Mouse (Mus musculus) embryo, embryonic 10.5 days (tissue): ENCODE data around the gene Evi5.

Experiments used
- DNase-seq: peaks from one replicate; pipeline ENCODE4 v3.0.0-alpha.2; 2015; ENCODE audit warnings: low spot score

Gene Evi5

DNA sequence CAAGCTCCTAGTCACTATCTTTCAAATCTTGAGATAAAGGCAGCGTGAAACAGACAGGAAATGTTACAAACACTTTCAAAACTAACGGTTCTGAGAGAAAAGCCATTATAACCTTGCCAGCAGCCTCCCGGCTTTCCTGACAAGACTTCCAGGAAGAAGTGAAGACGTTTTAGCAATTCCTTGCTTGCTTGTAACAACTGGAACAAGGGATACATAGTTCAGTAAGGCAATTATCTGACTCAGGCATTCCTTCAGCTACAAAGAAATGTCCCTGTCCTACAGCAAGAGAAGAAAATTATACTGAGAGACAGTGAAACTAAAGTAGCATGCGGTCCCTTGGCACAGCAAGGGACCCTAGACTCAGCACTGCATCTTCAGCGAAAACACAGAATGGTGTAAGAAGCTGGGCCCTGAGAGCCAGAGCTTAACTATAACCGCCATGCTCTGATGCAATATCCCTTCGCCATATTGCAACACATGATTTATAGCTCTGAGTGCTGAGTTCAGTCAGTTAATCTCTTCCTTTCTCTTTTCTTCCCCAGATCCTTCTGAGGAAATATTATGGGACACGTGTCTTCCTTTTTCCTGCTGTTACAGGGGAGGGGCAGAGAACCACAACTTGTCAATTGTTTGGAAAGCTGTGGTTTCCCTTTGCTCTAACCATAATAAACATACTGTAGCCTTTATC is 125.5 kb downstream of the Evi5 start:
- DNase-seq = no peak

DNA sequence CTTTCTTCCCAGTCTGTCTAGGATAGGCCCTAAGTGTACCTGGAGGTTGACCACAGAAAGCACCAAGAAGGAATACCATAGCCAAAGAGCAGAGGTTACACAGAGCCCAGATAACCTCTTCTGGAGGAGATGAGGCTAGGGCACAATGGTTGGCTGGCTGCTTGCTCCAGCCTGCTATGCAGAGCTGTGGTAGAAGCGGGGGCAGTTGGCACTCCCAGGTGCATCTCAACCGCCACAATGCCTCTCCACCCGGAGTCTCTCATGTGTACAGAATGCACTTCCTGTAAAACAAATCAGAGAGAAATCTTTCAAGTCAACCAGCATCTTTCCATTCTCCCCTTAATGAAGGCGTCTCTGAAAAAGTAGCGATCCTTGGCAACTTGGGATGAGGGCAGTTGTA is 135.9 kb downstream of the Evi5 start:
- no peak for DNase-seq

DNA sequence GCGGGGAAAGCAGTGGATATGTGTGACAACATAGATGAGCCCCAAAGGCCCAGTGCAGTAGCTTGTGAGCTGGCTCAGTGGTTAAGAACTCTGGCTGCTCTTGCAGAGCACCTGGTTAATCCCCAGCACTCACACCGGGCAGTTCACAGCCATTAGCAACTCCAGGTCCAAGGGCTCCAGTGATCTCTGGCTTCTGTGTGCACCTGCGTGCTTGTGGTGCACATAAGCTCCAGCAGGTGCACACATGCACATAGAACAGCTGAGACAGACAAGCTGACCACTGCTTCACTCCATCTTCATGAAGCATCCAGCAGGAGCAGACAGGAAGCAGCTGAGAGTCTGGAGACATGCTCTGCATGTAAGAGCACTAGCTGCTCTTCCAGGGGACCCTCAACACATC is 136.6 kb downstream of the Evi5 start:
- DNase-seq = no peak

DNA sequence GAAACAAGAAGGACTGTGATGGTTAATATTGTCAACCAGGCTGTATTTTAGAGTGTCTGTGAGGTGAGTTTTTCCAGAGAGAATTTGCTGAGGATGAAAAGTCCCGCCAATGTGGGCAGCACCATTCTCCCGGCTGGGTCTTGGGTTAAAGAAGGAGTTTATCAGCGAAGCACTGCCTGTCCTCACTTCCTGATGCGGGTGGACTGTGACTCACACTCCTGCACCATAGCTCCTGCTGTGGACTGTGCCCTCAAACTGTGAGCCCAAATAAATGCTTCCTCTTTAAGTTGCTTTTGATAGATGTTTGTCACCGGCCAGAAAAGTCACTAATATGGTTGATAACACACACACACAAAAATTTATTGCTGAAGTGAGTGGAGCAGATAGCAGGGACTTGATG is 138.7 kb downstream of the Evi5 start:
- no peak for DNase-seq

DNA sequence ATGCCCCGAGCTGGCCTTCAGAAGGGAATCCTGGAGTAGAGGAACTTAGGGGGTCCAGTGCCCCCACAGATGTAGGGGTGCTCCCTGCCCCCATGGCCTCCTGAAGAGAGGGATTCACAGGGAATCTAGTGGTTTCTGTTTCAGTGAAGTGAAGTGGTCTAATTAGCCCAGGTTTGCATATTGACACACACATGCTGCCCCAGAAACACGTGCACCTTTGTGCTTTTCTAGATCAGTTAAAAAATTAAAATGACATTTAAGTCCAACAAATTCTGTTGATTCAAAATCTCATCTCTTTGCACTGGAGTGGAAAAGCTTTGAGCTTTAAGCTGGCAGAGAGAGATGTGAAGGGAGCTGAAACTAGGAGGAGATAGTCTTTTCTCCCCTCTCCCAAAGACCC is 143.1 kb downstream of the Evi5 start:
- no peak for DNase-seq

DNA sequence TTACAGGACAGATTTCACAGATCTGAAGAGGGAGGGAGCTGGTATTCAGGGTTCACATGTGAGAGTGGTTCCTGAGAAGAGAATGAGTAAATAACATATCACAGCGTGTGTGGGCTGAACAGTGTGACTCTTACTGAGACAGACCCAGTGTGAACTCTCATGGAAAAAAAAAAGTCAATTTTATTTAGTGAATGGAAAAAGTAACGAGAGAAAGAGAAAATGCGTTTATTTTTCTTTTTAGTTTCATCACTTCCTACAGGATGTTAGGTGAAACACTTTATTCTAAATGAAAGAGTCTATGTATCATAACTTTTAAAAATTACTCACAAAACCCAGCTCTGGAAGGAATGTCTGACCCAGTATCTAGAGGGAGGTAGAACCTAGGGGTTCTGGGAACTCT is 143.5 kb downstream of the Evi5 start:
- no peak for DNase-seq

DNA sequence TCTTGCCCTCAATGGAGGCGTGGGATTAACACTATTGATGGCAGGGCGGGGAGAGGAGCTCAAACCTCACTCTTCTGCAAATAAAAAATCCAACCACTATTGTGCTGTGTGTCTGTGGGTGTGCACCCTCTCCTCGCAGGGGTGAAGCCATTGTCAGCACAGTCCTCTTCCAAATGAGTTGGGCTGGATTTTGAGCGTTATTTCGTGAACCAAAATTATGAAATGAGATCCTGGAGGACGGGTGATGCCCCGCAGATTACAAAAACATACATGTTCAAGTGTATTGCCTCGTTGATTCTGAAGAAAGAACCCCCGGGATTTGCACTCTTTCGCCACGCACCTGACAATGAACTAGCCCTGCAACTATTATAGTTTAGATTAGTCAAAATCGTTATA is 147.9 kb downstream of the Evi5 start:
- DNase-seq = peak; percentile 38

DNA sequence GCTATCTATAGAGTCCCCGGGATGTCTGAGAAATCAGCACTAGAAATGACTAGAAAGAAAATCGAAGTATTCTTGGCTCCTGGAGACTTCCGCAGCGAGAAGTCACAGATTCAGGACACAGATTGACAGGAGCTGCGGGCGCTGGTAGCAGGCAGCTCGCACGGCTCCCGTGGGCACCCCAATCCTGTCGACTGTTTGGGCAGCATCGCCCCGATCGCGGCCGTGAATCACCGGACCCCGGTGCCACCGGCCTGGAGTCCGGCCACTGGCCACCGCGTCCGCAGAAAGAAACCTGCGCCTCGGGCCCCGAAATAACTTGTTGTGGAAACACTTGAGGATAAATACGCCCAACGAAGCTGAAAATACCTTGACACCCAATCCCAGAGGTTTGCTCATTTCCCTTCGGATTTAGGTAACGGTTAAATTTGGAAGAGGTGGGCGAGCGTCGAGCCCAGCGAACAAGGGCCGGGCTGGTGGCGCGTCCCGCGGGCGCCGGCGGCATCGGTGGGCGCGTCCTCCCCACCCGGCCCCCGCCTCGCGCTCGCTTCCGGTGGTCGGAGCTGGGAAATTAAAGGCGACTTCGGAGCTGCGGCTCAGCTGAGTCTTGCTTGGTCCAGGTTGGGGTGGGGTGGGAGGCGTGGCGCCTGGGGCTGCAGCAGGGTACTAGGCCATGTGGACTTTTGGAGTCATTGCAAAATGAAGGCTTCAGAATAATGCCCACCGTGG is 148.5 kb downstream of the Evi5 start:
- peak; percentile 46 for DNase-seq

DNA sequence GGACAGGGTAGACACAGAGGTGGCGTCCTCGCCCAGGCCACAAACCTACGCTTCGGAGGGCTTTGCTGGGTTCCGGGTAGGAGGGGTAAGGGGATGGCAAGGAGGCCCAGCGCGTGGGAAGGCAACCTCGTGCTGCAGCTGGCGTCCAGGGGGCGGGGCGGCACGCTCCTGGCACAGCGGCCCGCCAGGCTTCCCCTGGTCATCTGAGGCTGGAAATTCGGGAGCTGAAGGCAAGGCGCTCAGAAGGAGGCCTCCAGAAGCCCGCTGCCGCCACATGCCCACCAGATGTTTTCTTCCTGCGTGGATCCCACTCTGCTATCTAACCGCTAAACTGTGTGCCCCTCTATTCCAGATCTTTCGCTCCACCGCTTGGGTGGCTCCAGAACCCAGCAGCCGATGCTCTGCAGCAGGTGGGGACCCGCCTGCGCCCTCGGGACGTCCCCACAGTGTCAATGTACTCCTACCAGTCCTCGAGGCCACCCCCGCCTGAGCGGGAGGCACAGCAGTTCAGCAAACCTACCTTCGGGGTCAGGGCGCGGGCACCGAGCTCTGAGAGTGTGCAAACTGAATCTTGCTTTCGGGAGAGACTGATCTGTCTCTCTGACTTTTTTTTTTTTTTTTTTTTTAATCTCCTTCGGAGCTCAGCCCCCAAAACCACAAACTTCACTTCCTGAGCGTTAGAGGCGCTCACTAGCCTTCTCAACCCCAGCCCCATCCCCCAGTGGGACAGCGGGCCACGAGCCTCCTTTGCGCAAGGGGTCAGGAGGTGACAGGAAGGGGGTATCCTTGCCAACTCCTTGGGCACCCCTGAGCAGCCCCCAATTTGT is 149.3 kb downstream of the Evi5 start, which contains the start of gene Gfi1:
Gene Gfi1, minus strand, starts transcription at position 602 of the 827 bp plus-strand sequence.
- DNase-seq = peak; percentile 52

DNA sequence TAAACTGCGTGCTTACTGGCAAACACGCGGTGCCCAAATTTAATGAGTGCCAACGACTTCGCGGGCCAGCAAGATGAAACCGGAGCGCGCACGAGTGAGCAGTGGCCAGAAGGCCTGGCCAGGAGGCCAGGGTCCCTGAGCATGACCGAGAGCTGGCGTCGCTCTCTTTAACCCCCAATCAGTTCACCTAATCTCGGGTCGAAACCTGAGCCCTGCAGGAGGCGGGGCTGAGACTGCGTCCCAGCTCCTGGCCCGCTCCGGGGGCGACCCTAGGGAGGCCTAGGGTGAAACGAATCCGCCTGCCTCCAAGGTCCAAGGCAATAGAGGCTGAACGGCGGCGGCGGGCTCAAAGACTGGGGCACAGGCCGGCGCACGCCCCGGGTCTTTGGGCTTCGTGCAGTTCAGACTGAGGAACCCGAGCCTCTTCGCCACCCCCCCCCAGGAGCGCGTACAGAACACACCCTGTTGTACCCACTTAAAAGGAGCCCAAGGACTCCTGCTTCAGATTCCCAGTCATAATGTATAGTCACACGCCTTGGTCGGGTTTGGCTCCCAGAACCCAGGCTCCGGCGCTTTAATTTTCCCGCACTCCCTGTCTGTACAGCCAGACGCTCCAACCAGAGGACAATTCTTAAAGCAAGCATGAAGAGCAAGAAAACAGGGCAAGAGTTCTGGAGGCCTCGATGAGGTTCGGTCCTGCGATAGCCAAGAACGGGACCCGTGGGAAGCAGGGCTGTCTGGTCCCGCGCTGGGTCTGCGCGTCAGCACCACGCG is 150.1 kb downstream of the Evi5 start:
- peak; percentile 63 for DNase-seq

DNA sequence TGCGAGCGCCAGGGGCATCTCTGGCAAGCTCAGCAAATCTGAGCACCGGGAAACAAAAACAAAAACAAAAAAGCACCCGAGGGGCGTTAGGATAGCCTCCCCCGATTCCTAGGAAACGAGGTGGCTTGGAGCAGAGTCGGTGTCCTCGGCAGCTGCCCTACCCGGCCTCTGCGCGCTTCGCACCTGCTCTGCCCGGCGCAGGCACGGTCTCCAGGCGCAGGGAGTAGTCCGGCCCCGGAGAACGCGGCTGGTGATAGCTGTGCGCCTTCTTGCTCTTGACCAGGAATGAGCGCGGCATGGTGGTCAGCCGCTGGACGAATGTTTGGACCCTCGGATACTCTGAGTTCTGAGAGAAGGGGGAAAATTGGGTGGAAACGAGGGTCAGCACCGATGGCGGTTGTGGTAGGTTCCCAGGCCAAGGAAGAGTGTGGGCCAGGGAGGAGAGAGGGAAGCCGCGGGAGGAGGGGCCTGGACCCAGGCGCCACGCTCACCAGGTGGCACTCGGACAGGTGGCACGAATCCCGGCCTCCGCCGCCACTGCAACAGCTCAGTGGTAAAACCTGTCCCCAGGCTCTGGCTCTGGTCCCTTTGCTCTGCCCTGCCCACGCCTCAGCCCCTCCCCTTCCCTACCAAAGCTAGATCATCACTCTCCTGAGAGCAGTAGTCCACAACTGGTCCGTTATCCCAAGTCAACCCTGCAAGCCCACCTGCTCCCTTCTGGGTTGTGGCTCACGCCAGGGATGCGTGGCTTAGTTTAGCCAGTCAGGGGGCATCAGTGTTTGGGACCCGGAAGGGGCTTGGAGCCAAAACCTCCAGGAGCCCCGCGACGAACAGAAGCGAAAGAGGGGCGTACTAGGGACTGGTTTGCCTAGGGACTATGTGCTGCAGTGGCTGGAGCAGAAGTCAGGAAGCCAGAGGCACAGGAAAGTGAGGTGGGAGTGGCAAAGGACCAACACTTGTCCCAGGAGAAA is 151.1 kb downstream of the Evi5 start:
- DNase-seq = peak; percentile 33

DNA sequence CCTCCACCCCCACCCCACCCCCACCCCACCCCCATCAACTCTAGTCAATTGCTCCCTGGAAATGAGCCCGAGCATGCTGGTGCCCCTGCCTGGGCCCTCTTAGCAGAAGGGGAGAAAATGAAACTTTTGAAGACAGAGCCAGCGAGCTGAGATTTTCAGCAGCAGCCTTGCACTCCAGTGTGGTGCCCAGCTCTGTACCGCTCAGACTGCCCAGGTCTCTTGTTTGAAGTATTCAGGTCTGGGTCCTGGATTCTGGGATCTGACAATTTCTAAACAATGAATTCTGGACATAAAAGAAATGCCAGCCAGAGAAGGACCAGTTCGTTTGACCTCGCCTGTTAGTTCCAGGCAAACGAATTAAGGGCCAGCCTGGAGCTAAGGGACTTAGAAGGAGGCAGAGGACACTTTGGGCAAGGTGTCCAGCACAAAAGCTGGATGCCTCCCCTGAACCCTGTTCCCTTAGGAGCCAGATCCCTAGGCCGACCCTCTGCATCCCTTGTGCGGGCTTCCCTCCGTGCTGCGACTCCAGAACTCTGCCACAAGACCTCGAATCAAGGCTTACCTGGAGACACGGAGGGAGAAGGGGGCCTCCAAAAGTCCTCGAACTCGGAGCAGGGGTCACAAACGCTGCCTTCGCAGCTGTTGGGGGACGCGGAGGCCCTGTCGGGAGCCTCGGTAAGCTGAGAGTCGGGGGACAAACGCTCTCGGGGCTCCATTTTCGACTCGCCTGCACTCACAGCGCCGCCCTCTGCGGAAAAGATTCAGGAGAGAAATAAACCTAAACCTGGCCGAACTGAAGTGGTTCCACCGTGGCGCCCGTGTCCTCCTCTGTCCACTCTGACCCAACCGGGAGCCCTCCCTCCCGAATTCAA is 152.0 kb downstream of the Evi5 start:
- DNase-seq = peak; percentile 60

DNA sequence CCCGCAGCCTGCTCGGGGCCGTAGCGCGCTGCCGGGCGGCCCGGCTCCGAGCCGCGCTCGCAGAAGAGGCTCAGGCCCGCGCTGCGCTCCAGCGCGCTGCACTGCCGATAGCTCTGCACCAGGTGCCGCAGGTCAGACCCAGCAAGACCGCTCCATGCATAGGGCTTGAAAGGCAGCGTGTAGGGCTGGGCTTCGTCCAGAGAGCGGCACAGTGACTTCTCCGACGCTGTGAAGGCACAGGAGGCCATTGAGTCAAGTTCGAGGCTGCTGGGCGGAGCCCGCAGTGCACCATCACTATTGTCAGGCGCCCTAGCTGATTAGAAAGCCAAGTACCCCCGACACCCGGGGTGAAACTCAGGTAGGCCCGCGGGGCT is 153.3 kb downstream of the Evi5 start:
- DNase-seq = peak; percentile 47

DNA sequence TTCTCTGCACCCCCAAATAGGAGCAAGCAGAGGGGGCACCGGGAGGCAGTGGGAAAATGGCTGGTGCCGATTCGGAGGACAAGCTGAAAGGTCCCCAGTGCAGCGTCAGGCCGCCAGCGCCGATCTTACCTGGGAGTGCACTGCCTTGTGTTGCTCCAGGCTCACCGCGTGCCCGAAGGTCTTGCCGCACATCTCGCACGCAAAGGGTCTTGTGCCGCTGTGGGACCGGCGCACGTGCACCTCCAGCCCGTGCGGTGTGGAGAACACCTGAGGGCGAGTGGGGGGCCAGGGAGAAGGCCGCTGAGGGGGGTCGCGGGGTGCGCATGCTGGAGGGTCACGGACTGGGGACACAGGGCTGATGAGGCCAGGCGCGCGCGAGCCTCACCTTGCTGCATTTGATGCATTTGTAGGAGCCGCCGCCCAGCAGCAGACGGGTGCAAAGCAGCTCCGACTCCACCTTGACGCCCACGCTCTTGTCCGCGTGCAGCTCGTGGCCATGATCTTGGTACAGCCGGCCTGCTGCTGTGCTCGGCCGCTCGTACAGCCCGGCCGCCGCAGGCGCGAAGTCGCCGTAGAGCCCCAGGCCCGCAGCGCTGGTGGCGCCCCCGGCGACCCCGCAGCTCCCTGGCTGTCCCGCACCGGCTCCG is 153.8 kb downstream of the Evi5 start:
- peak; percentile 31 for DNase-seq

DNA sequence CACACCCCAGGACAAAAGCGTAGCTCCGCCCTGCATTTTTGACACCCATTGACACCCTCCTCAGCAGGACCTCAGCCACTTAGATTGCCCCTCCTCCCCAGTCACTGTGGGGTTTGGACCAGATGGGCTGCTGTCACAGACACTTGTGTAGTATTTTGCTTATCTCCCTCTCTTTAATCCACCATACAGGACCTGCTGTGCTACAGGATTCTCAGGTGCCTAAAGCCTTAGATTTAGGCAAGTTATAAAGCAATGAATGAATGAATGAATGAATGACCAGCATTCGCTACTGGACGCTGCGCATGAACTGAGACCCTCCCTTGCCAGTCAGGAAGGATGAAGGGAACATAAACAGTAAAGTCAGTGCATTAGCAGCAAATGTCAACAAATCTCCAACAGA is 154.4 kb downstream of the Evi5 start:
- DNase-seq = peak; percentile 31

DNA sequence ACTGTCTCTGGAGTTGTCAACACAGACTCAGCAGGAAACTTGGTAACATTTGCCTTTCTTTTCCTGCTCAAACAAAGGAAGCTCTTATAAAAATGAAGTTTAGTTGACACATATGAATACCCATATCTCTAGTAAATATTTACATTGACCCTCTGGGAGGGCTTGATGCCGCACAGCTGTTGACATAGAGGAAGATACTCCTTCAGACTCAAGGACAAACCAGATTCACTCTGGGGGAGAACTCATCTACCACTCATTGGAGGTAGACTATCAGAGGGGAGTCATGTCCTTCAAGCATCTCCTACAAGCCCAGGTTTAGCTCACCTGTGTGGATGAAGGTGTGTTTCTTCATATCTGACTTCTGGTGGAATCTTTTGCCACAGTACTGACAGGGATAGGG is 155.1 kb downstream of the Evi5 start:
- DNase-seq = peak; percentile 18

DNA sequence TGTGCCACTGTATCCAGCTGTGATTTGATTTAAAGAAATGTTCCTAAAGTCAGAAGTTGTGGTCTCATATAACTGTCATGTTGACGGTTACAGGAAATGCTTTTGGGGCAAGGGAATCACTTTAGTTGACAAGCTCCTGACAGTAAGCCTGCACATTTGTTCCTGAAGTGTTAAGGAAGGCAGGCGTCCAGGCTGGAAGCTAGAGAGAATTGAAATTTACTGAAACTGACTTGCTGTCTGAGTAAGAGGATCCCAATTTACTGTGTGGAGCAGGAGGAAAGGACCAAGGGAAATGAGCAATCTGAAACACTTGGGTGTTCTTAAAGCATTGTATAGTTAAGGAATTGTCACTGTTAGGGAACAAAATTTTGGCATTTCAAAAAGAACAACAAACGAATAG is 155.7 kb downstream of the Evi5 start:
- peak; percentile 46 for DNase-seq

DNA sequence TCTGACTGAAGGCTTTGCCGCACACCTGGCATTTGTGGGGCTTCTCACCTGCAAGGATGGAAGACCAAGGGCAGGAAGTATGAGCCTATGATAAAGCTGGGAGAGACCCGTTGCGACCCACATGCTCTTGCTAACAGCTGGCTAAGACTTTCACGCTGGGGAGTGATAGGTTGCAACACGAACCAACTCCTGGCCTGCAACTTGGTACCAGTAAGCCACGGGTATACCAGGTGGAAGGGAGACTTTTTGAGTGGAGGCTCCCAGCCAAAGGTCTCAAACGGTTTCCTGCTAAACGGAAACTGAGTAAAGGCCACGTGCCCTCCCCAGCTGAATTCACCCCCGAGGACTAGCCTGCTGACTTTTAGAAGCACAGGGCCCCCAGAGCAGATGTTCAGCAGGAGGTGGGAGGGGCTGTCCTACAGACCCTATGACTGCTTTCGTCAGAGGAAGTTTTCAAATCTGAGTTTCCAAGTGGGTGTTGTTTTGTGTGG is 157.0 kb downstream of the Evi5 start:
- DNase-seq = peak; percentile 18

DNA sequence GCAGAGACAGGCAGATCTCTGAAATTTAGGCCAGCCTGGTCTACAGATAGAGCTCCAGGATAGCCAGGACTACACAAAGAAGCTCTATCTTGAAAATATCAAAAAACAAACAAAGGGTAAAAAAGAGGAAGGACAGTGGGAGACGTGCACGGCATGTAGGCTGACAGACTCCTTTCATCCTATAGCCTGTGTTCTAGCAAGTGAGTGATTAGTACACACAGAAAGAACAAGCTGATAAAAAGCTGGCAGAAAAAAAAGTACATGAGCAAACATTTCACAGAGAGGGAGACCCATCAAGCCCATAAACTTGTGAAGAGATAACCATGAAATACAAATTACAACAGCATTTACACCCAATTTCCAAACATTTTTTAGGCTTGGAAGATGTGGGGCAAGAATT is 163.2 kb downstream of the Evi5 start:
- no peak for DNase-seq
